Mouse (Mus musculus): ENCODE results near the gene Gm6169. TPM values are rescaled to one million over a fixed set of nuclear protein-coding genes. Genes with fewer than 3 reads are reported as not detected.
"Not testable (repeated sequence)": the region's sequence is repeated elsewhere in the genome, so short reads cannot be mapped to it uniquely, and the experiment has no call there.

Gene Gm6169
- polyA plus RNA-seq, 1 experiment from 2014 or later: 0.73 TPM

- H3K4me3 ChIP-seq (replicated peaks; ENCODE audit: low read length): no peak overlapping the region
- no peak overlapping the region for H3K9ac ChIP-seq (replicated peaks; ENCODE audit: low read depth, low read length)
- WGBS: 50% methylated on average over 1 of the region's 1 CpGs
- ATAC-seq: no peak
- no peak overlapping the region for H3K4me2 ChIP-seq (ENCODE audit: low read length)
- no peaks in the 10 kb centered on the region for H3K36me3 ChIP-seq (ENCODE audit: control insufficient read depth, insufficient read depth)
- H3K27ac ChIP-seq (ENCODE audit: low read length): no peak overlapping the region
- H3K4me1 ChIP-seq (replicated peaks; ENCODE audit: control insufficient read depth, insufficient read depth, low read length): peaks cover 2% of the 10 kb centered on the region; the same call in 1 of the 2 replicates
- H3K9me3 ChIP-seq (ENCODE audit: control insufficient read depth, low read length): no peaks in the 10 kb centered on the region
- H3K27me3 ChIP-seq (replicated peaks; ENCODE audit: control insufficient read depth, insufficient read depth, low read length): no peaks in the 10 kb centered on the region
These were observed 25.5 kb downstream of the Gm6169 start for GRCm38 (mm10) chr13:97073497-97073896.

GRCm38 (mm10) chr13:97071626-97072241, 27.3 kb downstream of the Gm6169 start:
- WGBS: 0% methylated on average over 47 of the region's 76 CpGs
- Histone ChIP-seq H3K4me3 (replicated peaks; ENCODE audit: low read length) (peak overlapping the region; percentile 90), H3K36me3 (ENCODE audit: control insufficient read depth, insufficient read depth) (no peaks in the 10 kb centered on the region), H3K27ac (ENCODE audit: low read length) (peak overlapping the region; percentile 82), H3K4me2 (ENCODE audit: low read length) (peak overlapping the region; percentile 82), H3K4me1 (replicated peaks; ENCODE audit: control insufficient read depth, insufficient read depth, low read length) (peaks cover 2% of the 10 kb centered on the region; the same call in 1 of the 2 replicates), H3K27me3 (replicated peaks; ENCODE audit: control insufficient read depth, insufficient read depth, low read length) (peaks cover 12% of the 10 kb centered on the region), H3K9ac (replicated peaks; ENCODE audit: low read depth, low read length) (peak overlapping the region; percentile 90), H3K9me3 (ENCODE audit: control insufficient read depth, low read length) (no peaks in the 10 kb centered on the region)
- peak; percentile 87 for ATAC-seq

GRCm38 (mm10) chr13:97070931-97071625, 28.0 kb downstream of the Gm6169 start:
- H3K36me3 ChIP-seq (ENCODE audit: control insufficient read depth, insufficient read depth): no peaks in the 10 kb centered on the region
- peak overlapping the region; percentile 90 for H3K4me3 ChIP-seq (replicated peaks; ENCODE audit: low read length)
- peak overlapping the region; percentile 90 for H3K9ac ChIP-seq (replicated peaks; ENCODE audit: low read depth, low read length)
- H3K4me1 ChIP-seq (replicated peaks; ENCODE audit: control insufficient read depth, insufficient read depth, low read length): peaks cover 2% of the 10 kb centered on the region; the same call in 1 of the 2 replicates
- WGBS: under 1% methylated on average over 63 of the region's 85 CpGs
- peak overlapping the region; percentile 82 for H3K27ac ChIP-seq (ENCODE audit: low read length)
- peak overlapping the region; percentile 82 for H3K4me2 ChIP-seq (ENCODE audit: low read length)
- H3K9me3 ChIP-seq (ENCODE audit: control insufficient read depth, low read length): no peaks in the 10 kb centered on the region
- H3K27me3 ChIP-seq (replicated peaks; ENCODE audit: control insufficient read depth, insufficient read depth, low read length): peaks cover 15% of the 10 kb centered on the region
- peak; percentile 85 for ATAC-seq

- peaks cover 2% of the 10 kb centered on the region; the same call in 1 of the 2 replicates for H3K4me1 ChIP-seq (replicated peaks; ENCODE audit: control insufficient read depth, insufficient read depth, low read length)
- H3K36me3 ChIP-seq (ENCODE audit: control insufficient read depth, insufficient read depth): no peaks in the 10 kb centered on the region
- H3K27ac ChIP-seq (ENCODE audit: low read length): no peak overlapping the region
- no peak for ATAC-seq
- 36% methylated on average over 8 of the region's 8 CpGs for WGBS
- H3K9me3 ChIP-seq (ENCODE audit: control insufficient read depth, low read length): no peaks in the 10 kb centered on the region
- H3K4me3 ChIP-seq (replicated peaks; ENCODE audit: low read length): no peak overlapping the region
- no peak overlapping the region for H3K4me2 ChIP-seq (ENCODE audit: low read length)
- H3K9ac ChIP-seq (replicated peaks; ENCODE audit: low read depth, low read length): no peak overlapping the region
- peaks cover 15% of the 10 kb centered on the region for H3K27me3 ChIP-seq (replicated peaks; ENCODE audit: control insufficient read depth, insufficient read depth, low read length)
These were observed 30.9 kb downstream of the Gm6169 start for GRCm38 (mm10) chr13:97068151-97068550.

GRCm38 (mm10) chr13:97067691-97068090, 31.3 kb downstream of the Gm6169 start:
- H3K4me3 ChIP-seq (replicated peaks; ENCODE audit: low read length): no peak overlapping the region
- 13% methylated on average over 6 of the region's 6 CpGs for WGBS
- no peak overlapping the region for H3K27ac ChIP-seq (ENCODE audit: low read length)
- ATAC-seq: no peak
- peaks cover under 1% of the 10 kb centered on the region; the same call in 1 of the 2 replicates for H3K4me1 ChIP-seq (replicated peaks; ENCODE audit: control insufficient read depth, insufficient read depth, low read length)
- H3K36me3 ChIP-seq (ENCODE audit: control insufficient read depth, insufficient read depth): no peaks in the 10 kb centered on the region
- no peak overlapping the region for H3K9ac ChIP-seq (replicated peaks; ENCODE audit: low read depth, low read length)
- no peak overlapping the region for H3K4me2 ChIP-seq (ENCODE audit: low read length)
- no peaks in the 10 kb centered on the region for H3K9me3 ChIP-seq (ENCODE audit: control insufficient read depth, low read length)
- peaks cover 15% of the 10 kb centered on the region for H3K27me3 ChIP-seq (replicated peaks; ENCODE audit: control insufficient read depth, insufficient read depth, low read length)

- H3K36me3 ChIP-seq (ENCODE audit: control insufficient read depth, insufficient read depth): no peaks in the 10 kb centered on the region
- H3K4me1 ChIP-seq (replicated peaks; ENCODE audit: control insufficient read depth, insufficient read depth, low read length): no peaks in the 10 kb centered on the region
- no peak within 1 kb of the TSS for H3K27ac ChIP-seq (ENCODE audit: low read length)
- H3K4me2 ChIP-seq (ENCODE audit: low read length): no peak within 1 kb of the TSS
- no peak within 1 kb of the TSS for H3K4me3 ChIP-seq (replicated peaks; ENCODE audit: low read length)
- no peak for ATAC-seq
- H3K9me3 ChIP-seq (ENCODE audit: control insufficient read depth, low read length): no peaks in the 10 kb centered on the region
- H3K9ac ChIP-seq (replicated peaks; ENCODE audit: low read depth, low read length): no peak within 1 kb of the TSS
- WGBS: 39% methylated on average over 15 of the region's 15 CpGs
- peaks cover 15% of the 10 kb centered on the region for H3K27me3 ChIP-seq (replicated peaks; ENCODE audit: control insufficient read depth, insufficient read depth, low read length)
These were observed 32.1 kb downstream of the Gm6169 start, which contains the start of gene Fam169a for GRCm38 (mm10) chr13:97066649-97067550. Gene Fam169a (plus strand): TSS chr13:97067286.

- not testable (repeated sequence) for H3K4me3 ChIP-seq (replicated peaks; ENCODE audit: low read length); ATAC-seq; H3K4me2 ChIP-seq (ENCODE audit: low read length)
These were observed 34.0 kb downstream of the Gm6169 start for GRCm38 (mm10) chr13:97064844-97065621.

GRCm38 (mm10) chr13:97064413-97064812, 34.6 kb downstream of the Gm6169 start:
- H3K4me2 ChIP-seq (ENCODE audit: low read length): no peak overlapping the region
- no peak for ATAC-seq
- H3K4me3 ChIP-seq (replicated peaks; ENCODE audit: low read length): no peak overlapping the region
- H3K27ac ChIP-seq (ENCODE audit: low read length): no peak overlapping the region
- peaks cover 15% of the 10 kb centered on the region for H3K27me3 ChIP-seq (replicated peaks; ENCODE audit: control insufficient read depth, insufficient read depth, low read length)
- no peaks in the 10 kb centered on the region for H3K36me3 ChIP-seq (ENCODE audit: control insufficient read depth, insufficient read depth)
- no peak overlapping the region for H3K9ac ChIP-seq (replicated peaks; ENCODE audit: low read depth, low read length)
- no peaks in the 10 kb centered on the region for H3K4me1 ChIP-seq (replicated peaks; ENCODE audit: control insufficient read depth, insufficient read depth, low read length)
- H3K9me3 ChIP-seq (ENCODE audit: control insufficient read depth, low read length): no peaks in the 10 kb centered on the region
- 35% methylated on average over 3 of the region's 3 CpGs for WGBS

More at GRCm38 (mm10) chr13:97064844-97065621, 34.0 kb downstream of the Gm6169 start:
- H3K9ac ChIP-seq (replicated peaks; ENCODE audit: low read depth, low read length); H3K4me1 ChIP-seq (replicated peaks; ENCODE audit: control insufficient read depth, insufficient read depth, low read length); H3K27ac ChIP-seq (ENCODE audit: low read length); H3K36me3 ChIP-seq (ENCODE audit: control insufficient read depth, insufficient read depth); H3K9me3 ChIP-seq (ENCODE audit: control insufficient read depth, low read length): not testable (repeated sequence)
- H3K27me3 ChIP-seq (replicated peaks; ENCODE audit: control insufficient read depth, insufficient read depth, low read length): peaks cover 15% of the 10 kb centered on the region
- 39% methylated on average over 18 of the region's 18 CpGs for WGBS
